Mouse (Mus musculus): Measurements from ENCODE around the gene Gm8871. TPM values are rescaled to one million over a fixed set of nuclear protein-coding genes. Genes with fewer than 3 reads are reported as not detected.

The Gm8871 gene
- not detected for total RNA-seq (2023)

GRCm38 (mm10) chr5:10947505-10947904 lies at the start of gene Gm8871, which contains the start of gene Gm8857:
Gm8871 (plus strand) TSS chr5:10947805.
Gm8857 (plus strand) TSS chr5:10947807.

Other genes starting within 250 kb of the Gm8871 start
- gene Gm8857, start within 50 bp of the Gm8871 start, total RNA-seq (2023), result not detected
- not detected for gene Gm8879, start 179.8 kb downstream of the Gm8871 start, total RNA-seq (2023)
- gene Gm5861, start 235.3 kb downstream of the Gm8871 start, total RNA-seq (2023), result not detected

All from CD4-positive naive resting alpha-beta T cell, adult 76 days (primary cell).